Mouse (Mus musculus) inflammation-experienced regulatory T-cells (primary cell): Measurements from ENCODE around the gene Tmem167. TPM values are rescaled to one million over a fixed set of nuclear protein-coding genes. Genes with fewer than 3 reads are reported as not detected.

Experiments
- polyA plus RNA-seq, 2 experiments: library from polyadenylated mRNA; unstranded; fragments of 100-300 nt; shearing (Covaris generic); gene quantifications; one replicate each; pipeline ENCODE4 v1.2.1; 2017

Tmem167 gene
- 10 to 100 TPM; 33.6 to 34.4 TPM for polyA plus RNA-seq

GRCm38 (mm10) chr13:90088962-90089824, at the start of gene Tmem167, which contains the start of gene Xrcc4:
Gene Tmem167, plus strand, starts transcription at chr13:90089123.
Gene Xrcc4, minus strand, starts transcription at chr13:90089608.

Other genes with a start within 250 kb of the Tmem167 start
- 10 to 100 TPM; 16.7 to 21.5 TPM for gene Xrcc4, start 485 bp downstream of the Tmem167 start, polyA plus RNA-seq